Mouse (Mus musculus) small intestine, adult 2 months (tissue): ENCODE results near the gene Nppc.

ENCODE experiments used
- CTCF ChIP-seq: fragments of 200-500 bp; IDR thresholded peaks from 2 replicates; pipeline ENCODE4 v1.5.1; 2012; ENCODE audit warnings: low read depth, mild to moderate bottlenecking, control low read depth, inconsistent platforms, low read length, moderate library complexity, mixed read lengths; ENCODE audit not compliant: insufficient replicate concordance, insufficient read length; ENCODE audit errors: extremely low read depth
- POLR2A ChIP-seq: fragments of 200-500 bp; IDR thresholded peaks from 2 replicates; pipeline ENCODE4 v1.6.1; 2012; ENCODE audit warnings: low read depth, mild to moderate bottlenecking, control low read depth, inconsistent platforms, low read length, moderate library complexity

DNA sequence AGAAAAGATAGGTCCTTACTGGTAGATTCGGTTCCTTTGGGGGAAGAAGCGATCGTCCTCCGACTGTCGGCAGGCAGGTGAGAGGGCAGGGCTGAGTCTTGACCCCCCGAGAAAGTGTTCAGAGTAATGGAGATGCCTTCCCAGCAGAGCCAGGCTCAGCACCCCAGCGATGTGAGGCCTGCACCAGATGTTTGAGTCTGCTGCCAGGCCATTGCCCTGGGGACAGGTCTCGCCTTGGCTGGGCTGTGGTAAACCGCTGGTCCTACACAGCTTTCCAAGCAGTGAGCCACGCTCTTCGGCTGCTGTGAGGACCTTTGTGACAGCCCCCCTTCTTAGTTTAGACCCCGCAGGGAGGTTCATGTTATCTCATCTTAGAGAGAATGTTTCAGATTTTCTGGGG, 4.8 kb upstream of the Nppc start:
- TF ChIP-seq CTCF (no peak), POLR2A (no peak)
